Mouse (Mus musculus): ENCODE results near the gene Emp2. TPM values are rescaled to one million over a fixed set of nuclear protein-coding genes. Genes with fewer than 3 reads are reported as not detected.

Gene Emp2
- total and polyA plus RNA-seq, 2 experiments from 2014 or later: 18.9 to 21.9 TPM

DNA sequence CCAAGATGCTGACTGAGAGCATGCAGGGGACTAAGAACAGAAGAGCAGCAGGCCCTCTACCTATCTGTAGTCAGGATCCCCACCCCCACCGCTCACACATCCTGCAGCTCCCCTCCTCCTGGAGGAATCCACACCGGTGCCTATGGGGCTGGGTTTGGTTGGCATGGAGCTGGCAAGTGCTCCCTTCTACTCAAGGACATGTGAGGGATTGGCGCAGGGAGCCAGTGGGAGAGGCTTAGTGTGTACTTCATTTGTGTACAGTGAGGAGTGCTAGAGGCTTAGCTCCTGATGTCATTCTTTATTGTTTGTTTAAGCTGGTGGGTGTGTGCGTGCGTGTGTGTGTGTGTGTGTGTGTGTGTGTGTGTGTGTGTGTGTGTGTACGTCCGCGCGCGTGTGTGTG, 36.1 kb upstream of the Emp2 start:
- WGBS: 84% methylated on average over 10 of the region's 10 CpGs
- no peak for DNase-seq (ENCODE audit: low spot score)
- Histone ChIP-seq H3K4me2 (ENCODE audit: low read depth, low read length, poor library complexity, severe bottlenecking) (no peak overlapping the region), H3K9ac (replicated peaks; ENCODE audit: low read length, poor library complexity, severe bottlenecking) (no peak overlapping the region), H3K4me3 (ENCODE audit: low read depth, low read length) (no peak overlapping the region), H3K9me3 (ENCODE audit: low read length) (no peaks in the 10 kb centered on the region), H3K27me3 (ENCODE audit: insufficient read depth, low read length) (no peaks in the 10 kb centered on the region), H3K4me1 (ENCODE audit: insufficient read depth, low read length) (no peaks in the 10 kb centered on the region), H3K27ac (ENCODE audit: low read depth, low read length) (no peak overlapping the region), H3K36me3 (ENCODE audit: insufficient read depth, low read length) (no peaks in the 10 kb centered on the region)
- 0 out of 2 replicates have a peak, but pooled peaks have one; percentile 41 for ATAC-seq (ENCODE audit: low FRiP score)
- no peak for TF ChIP-seq CTCF (IDR thresholded peaks at IDR 0.05)

DNA sequence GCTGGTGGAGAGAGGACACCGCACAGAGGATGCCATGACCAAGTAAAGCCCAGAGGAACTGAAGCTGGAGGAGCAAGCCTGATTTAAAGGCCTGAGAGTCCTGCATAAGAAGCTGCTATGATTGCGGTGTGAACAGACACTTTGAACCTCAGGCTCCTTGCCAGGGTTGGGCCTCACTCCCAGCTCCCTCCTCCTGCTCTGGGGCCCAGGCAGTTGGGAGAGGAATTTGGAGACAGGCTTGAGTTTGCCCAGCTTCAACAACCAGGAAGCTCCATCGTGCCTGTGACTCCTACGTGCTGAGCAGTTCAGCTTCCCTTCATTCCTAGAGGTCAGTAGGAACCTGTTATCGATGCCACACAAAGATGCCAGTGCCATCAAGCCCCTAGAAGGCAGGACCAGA, 35.7 kb upstream of the Emp2 start:
- Histone ChIP-seq H3K4me2 (ENCODE audit: low read depth, low read length, poor library complexity, severe bottlenecking) (no peak overlapping the region), H3K4me3 (ENCODE audit: low read depth, low read length) (no peak overlapping the region), H3K27ac (ENCODE audit: low read depth, low read length) (no peak overlapping the region), H3K27me3 (ENCODE audit: insufficient read depth, low read length) (no peaks in the 10 kb centered on the region), H3K4me1 (ENCODE audit: insufficient read depth, low read length) (no peaks in the 10 kb centered on the region), H3K9me3 (ENCODE audit: low read length) (no peaks in the 10 kb centered on the region), H3K36me3 (ENCODE audit: insufficient read depth, low read length) (no peaks in the 10 kb centered on the region), H3K9ac (replicated peaks; ENCODE audit: low read length, poor library complexity, severe bottlenecking) (no peak overlapping the region)
- ATAC-seq (ENCODE audit: low FRiP score): no peak
- no peak for TF ChIP-seq CTCF (IDR thresholded peaks at IDR 0.05)
- DNase-seq (ENCODE audit: low spot score): no peak
- WGBS: 73% methylated on average over 5 of the region's 5 CpGs

DNA sequence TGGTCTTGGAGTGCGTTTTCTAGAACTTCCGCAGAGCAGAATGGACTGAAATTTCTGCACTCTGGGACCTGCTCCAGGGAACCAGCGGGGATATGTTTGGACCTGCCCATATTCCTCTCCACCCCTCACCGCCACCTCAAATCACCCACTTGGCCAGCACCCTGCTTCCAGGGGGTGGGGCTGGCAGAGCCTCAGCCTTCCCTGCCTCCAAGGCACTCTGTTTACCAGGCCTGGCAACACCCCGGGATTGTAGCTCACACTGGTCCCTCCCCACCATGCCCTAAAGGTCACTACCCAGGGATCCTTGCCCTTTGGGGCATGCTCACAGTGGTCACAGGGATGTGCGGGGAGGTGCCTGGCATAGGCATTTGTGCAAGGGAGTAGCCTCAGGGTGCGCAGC, 33.8 kb upstream of the Emp2 start:
- Histone ChIP-seq H3K9me3 (ENCODE audit: low read length) (no peaks in the 10 kb centered on the region), H3K9ac (replicated peaks; ENCODE audit: low read length, poor library complexity, severe bottlenecking) (no peak overlapping the region), H3K4me1 (ENCODE audit: insufficient read depth, low read length) (no peaks in the 10 kb centered on the region), H3K27me3 (ENCODE audit: insufficient read depth, low read length) (no peaks in the 10 kb centered on the region), H3K4me3 (ENCODE audit: low read depth, low read length) (no peak overlapping the region), H3K27ac (ENCODE audit: low read depth, low read length) (no peak overlapping the region), H3K36me3 (ENCODE audit: insufficient read depth, low read length) (no peaks in the 10 kb centered on the region), H3K4me2 (ENCODE audit: low read depth, low read length, poor library complexity, severe bottlenecking) (no peak overlapping the region)
- no peak for TF ChIP-seq CTCF (IDR thresholded peaks at IDR 0.05)
- WGBS: 83% methylated on average over 7 of the region's 7 CpGs
- ATAC-seq (ENCODE audit: low FRiP score) (no peak), DNase-seq (ENCODE audit: low spot score) (no peak)

DNA sequence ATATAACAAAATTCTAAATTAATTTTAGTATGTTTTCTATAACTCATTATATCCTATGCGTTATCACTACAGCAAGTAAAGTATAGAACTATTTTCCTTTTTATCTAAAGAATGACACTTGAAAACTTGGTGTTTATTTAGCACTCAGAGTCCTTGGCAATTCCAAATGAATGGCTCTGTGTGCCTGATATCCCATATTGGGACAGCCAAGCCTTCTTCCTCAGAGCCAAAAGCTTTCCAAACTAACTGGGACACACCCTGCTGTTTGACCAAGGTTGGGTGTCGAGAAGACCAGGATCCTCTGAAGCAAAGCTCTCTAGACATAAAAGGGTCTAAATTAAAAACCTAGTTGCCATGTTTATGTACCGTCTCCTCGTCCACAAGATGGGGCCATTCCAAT, 27.3 kb upstream of the Emp2 start:
- Histone ChIP-seq H3K27me3 (ENCODE audit: insufficient read depth, low read length) (no peaks in the 10 kb centered on the region), H3K36me3 (ENCODE audit: insufficient read depth, low read length) (no peaks in the 10 kb centered on the region), H3K4me3 (ENCODE audit: low read depth, low read length) (no peak overlapping the region), H3K27ac (ENCODE audit: low read depth, low read length) (no peak overlapping the region), H3K9me3 (ENCODE audit: low read length) (no peaks in the 10 kb centered on the region), H3K4me2 (ENCODE audit: low read depth, low read length, poor library complexity, severe bottlenecking) (no peak overlapping the region), H3K9ac (replicated peaks; ENCODE audit: low read length, poor library complexity, severe bottlenecking) (no peak overlapping the region), H3K4me1 (ENCODE audit: insufficient read depth, low read length) (no peaks in the 10 kb centered on the region)
- DNase-seq (ENCODE audit: low spot score): no peak
- WGBS: 83% methylated on average over 4 of the region's 4 CpGs
- no peak for TF ChIP-seq CTCF (IDR thresholded peaks at IDR 0.05)
- no peak for ATAC-seq (ENCODE audit: low FRiP score)

DNA sequence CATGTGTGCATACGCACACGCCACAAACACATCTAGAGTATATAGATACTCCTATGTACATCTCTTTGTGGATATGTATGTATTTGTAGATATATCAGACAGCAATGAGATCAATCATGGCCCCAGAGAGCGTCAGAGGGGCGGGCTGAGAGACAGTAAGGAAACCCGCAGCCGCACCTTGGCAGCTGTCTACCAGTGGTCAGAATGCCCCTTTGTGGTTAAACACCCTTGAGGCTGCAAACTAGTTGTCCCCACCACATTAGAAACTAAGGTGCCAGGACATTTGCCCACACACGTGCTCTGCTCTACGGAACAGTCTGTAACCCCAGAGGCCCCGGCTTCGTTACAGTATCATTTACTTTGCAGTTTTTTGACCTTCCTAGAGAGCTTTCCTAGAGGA, 26.2 kb upstream of the Emp2 start:
- no peaks in the 10 kb centered on the region for H3K27me3 ChIP-seq (ENCODE audit: insufficient read depth, low read length)
- no peak overlapping the region for H3K9ac ChIP-seq (replicated peaks; ENCODE audit: low read length, poor library complexity, severe bottlenecking)
- H3K4me2 ChIP-seq (ENCODE audit: low read depth, low read length, poor library complexity, severe bottlenecking): no peak overlapping the region
- no peaks in the 10 kb centered on the region for H3K4me1 ChIP-seq (ENCODE audit: insufficient read depth, low read length)
- TF ChIP-seq CTCF (IDR thresholded peaks at IDR 0.05): no peak
- no peak overlapping the region for H3K4me3 ChIP-seq (ENCODE audit: low read depth, low read length)
- WGBS: 86% methylated on average over 10 of the region's 10 CpGs
- no peaks in the 10 kb centered on the region for H3K9me3 ChIP-seq (ENCODE audit: low read length)
- ATAC-seq (ENCODE audit: low FRiP score) (no peak), DNase-seq (ENCODE audit: low spot score) (no peak)
- no peak overlapping the region for H3K27ac ChIP-seq (ENCODE audit: low read depth, low read length)
- H3K36me3 ChIP-seq (ENCODE audit: insufficient read depth, low read length): no peaks in the 10 kb centered on the region

DNA sequence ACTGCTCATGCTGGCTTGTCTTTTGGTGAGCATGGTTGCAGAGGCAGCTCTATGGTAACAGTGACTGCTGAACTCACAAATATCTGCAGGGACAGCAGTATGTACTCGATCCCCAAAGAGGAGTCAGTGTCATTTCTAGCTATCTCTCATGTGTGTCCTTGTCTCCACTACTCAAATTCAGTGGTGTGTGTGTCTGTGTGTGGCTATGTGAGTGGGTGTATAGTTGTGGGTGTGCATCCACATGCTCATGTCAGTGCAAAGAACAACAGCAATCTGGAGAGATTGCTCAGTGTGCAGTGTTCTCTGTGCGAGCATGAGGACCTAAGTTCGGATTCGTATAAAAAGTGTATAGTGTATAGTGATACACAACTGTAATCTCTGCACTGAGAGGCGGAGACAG, 24.8 kb upstream of the Emp2 start:
- 91% methylated on average over 5 of the region's 5 CpGs for WGBS

More for the DNA sequence above, 24.8 kb upstream of the Emp2 start:
- Histone ChIP-seq H3K4me3 (ENCODE audit: low read depth, low read length) (no peak overlapping the region), H3K27ac (ENCODE audit: low read depth, low read length) (no peak overlapping the region), H3K9ac (replicated peaks; ENCODE audit: low read length, poor library complexity, severe bottlenecking) (no peak overlapping the region), H3K27me3 (ENCODE audit: insufficient read depth, low read length) (no peaks in the 10 kb centered on the region), H3K9me3 (ENCODE audit: low read length) (no peaks in the 10 kb centered on the region), H3K36me3 (ENCODE audit: insufficient read depth, low read length) (no peaks in the 10 kb centered on the region), H3K4me2 (ENCODE audit: low read depth, low read length, poor library complexity, severe bottlenecking) (no peak overlapping the region), H3K4me1 (ENCODE audit: insufficient read depth, low read length) (no peaks in the 10 kb centered on the region)
- TF ChIP-seq CTCF (IDR thresholded peaks at IDR 0.05): no peak
- ATAC-seq (ENCODE audit: low FRiP score): no peak
- no peak for DNase-seq (ENCODE audit: low spot score)
